Mouse (Mus musculus) Patski (cell line): ENCODE data around the gene Sh3d21. TPM values are rescaled to one million over a fixed set of nuclear protein-coding genes. Genes with fewer than 3 reads are reported as not detected.

Experiments used
- ATAC-seq: fragments of 100-300 bp; one replicate; pipeline ENCODE4 v1.8.0; 2021
- CTCF ChIA-PET: fragments of 350-600 bp; sonication (Branson Sonifier 250); formaldehyde crosslinking; loops from one replicate; lab custom pipeline; 2022; ENCODE audit warnings: inconsistent platforms; lab: Charles Lee
- POLR2A ChIA-PET: fragments of 350-600 bp; sonication (Branson Sonifier 250); formaldehyde crosslinking; loops from one replicate; lab custom pipeline; 2022; ENCODE audit warnings: antibody characterized with exemption, inconsistent platforms; lab: Charles Lee
- DNase-seq: peaks from one replicate; pipeline ENCODE4 v3.0.0-alpha.2; 2011; ENCODE audit warnings: low read depth, low spot score
- H3K27me3 ChIP-seq: fragments of 371-371 bp; one replicate; pipeline ENCODE4 v1.5.1; 2021
- CTCF ChIP-seq: fragments of 100-300 bp; IDR thresholded peaks from one replicate; pipeline ENCODE4 v1.5.1; 2021
- in situ Hi-C: fragments of 300-500 bp; cut with MboI; formaldehyde crosslinking; loops from 3 replicates; pipeline ENCODE4 v1.11.1; 2018; ENCODE audit warnings: low pct_unique_long_range_greater_than_20kb, mixed read lengths
- polyA plus RNA-seq: library from polyadenylated mRNA; unstranded; gene quantifications from one replicate; pipeline ENCODE4 v1.2.3, GENCODE M21; 2021

Sh3d21 gene
- polyA plus RNA-seq, 1 experiment from 2014 or later = 0.54 TPM

DNA sequence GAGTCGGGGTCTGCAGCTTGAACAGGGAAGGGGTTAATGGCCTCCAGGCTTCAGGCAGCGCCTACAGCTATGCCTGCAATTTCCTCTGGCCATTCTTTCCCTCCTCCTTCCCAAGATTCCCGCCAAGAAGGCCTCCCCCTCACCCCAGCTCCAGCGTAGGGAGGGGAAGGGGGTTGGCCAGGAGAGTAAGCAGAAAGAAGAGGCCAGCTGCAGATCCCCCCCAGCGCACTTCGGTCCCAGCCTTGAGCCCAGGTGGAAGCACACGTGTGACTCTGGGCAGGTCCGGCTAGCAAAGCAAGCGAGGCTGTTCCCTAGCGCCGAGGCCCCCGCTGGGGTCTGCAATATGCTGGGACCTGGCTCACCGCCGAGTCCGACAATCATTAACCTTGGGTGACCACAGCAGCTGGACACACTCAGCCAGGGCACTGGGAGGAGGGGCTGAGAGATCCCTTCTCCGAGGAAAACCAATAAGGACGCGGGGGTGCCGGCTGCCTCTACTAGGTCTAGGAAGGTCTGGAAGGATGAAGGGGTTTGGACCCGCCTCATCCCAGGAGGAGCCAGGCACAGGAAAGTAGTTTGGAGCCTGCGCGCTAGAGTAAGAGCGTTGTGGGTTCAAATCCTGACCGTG is 15.6 kb downstream of the Sh3d21 start, which contains the start of gene Eva1b:
TSS of gene Eva1b (plus strand) at position 212 of the 628 bp plus-strand sequence.
- in situ Hi-C loops = no loop called here
- ATAC-seq = peak; percentile 93
- POLR2A ChIA-PET = interaction anchor here (1.2 to 1.3 kb wide), 2 partner anchors 15 to 17 kb away, joined by 4 read pairs; no protein-coding TSS in a partner anchor
- H3K27me3 ChIP-seq = no peaks in the 10 kb centered on the region
- CTCF ChIA-PET = interaction anchor here (1.3 kb wide), 1 partner anchor 11 kb away, joined by 5 read pairs; no protein-coding TSS in a partner anchor
- peak; percentile 93 for DNase-seq
- no peak for TF ChIP-seq CTCF

DNA sequence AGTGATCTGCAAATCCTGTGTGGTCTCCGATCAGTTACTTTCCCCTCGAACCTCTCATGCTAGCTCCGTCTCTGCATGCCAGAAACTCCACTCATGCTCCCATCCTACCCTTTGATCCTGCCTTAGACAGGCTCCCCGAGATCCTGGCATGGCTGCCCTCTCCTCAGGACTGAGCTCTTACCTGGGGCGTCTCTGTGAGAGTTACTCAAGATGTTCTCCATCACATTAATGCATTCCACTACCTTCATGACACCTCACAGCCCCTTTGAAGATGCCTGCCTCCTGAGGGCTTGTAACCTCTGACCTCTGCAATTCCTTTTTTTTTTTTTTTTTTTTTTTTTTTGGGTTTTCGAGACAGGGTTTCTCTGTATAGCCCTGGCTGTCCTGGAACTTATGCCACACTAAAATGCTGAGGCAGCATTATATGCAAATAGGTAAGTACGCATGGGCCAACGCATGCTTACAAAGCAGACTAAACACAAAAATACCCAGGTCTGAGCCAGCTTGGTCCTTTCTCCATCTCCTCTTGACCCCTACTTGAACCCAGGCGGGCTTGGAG is 16.2 kb downstream of the Sh3d21 start:
- in situ Hi-C loops = no loop called here
- ATAC-seq (no peak), DNase-seq (no peak)
- TF ChIP-seq CTCF = no peak
- ChIA-PET CTCF (no interaction called here), POLR2A (interaction anchor here (1.2 to 1.3 kb wide), 2 partner anchors 15 to 17 kb away, joined by 4 read pairs; no protein-coding TSS in a partner anchor)
- no peaks in the 10 kb centered on the region for H3K27me3 ChIP-seq

DNA sequence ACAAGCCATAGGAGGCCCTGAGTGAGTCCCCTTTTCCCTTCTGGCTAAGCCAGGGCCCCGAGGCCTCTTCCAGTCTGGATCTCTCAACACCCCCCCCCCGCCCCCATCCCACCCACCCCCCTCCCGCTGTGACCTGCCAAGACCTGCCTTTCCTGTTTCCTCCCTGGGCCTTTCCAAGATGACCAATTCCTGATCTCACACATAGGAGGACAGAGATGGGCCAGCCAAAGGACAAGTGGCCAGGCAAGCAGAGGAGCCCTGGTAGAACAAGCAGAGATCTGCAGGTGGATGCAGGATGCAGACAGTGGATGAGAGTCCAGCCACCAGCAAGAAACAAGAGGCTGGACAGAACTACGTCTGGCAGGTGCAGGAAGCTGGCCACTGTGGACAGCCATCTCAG is 17.9 kb downstream of the Sh3d21 start:
- ATAC-seq (no peak), DNase-seq (no peak)
- POLR2A ChIA-PET = no interaction called here
- no peak for TF ChIP-seq CTCF
- in situ Hi-C loops = no loop called here
- H3K27me3 ChIP-seq = no peaks in the 10 kb centered on the region
- CTCF ChIA-PET = no interaction called here

DNA sequence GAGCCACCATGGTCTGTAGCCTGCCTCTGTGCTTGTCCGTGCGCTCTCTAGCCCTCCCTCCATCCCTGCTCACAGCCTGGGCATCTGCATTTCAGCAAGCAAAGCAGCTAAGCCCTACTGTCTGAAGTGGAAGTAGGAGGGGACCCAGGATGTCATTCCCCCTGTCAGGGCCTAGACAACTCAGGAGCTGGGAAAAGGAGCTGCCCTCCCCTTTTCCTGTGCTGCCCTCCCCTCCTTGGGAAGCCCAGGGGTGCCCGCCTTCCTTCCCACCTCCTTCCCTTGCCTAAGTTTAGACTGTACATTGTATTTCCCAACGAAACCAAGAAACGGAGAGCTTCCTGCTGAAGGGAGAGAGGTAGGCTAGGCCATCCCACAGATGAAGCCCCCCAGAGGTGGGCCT is 22.3 kb downstream of the Sh3d21 start:
- in situ Hi-C loops = no loop called here
- no peaks in the 10 kb centered on the region for H3K27me3 ChIP-seq
- TF ChIP-seq CTCF = no peak
- no peak for ATAC-seq
- POLR2A ChIA-PET = no interaction called here
- CTCF ChIA-PET = interaction anchor here (1.0 kb wide), 2 partner anchors 9 to 33 kb away, joined by 3 read pairs; no protein-coding TSS in a partner anchor
- no peak for DNase-seq

DNA sequence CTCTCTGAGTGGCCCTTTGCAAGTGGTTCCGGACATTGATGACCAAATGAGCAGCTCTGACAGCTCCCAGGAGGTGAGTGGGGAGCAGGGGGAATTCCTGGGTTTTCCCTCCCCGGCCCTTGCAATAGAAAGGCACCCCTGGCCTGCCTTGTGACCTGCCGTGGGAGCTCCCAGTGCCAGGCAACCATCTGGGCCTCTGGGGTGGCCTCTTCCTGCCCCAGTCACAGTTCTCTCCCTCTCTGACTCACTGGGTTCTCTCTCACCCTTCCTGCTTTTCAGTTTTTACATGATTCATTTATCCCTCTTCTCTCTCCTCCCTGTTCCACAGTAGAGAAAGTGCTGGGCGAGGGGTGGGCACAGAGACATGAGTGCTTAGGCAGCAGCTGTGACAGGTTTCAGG is 25.5 kb downstream of the Sh3d21 start:
- no peak for TF ChIP-seq CTCF
- ChIA-PET POLR2A (interaction anchor here (1.0 to 1.1 kb wide), 2 partner anchors 12 to 18 kb away, joined by 3 read pairs; no protein-coding TSS in a partner anchor), CTCF (interaction anchor here (1.5 kb wide), 1 partner anchor 52 kb away, joined by 3 read pairs; no protein-coding TSS in a partner anchor)
- DNase-seq (peak; percentile 27), ATAC-seq (peak; percentile 58)
- in situ Hi-C loops = no loop called here
- no peaks in the 10 kb centered on the region for H3K27me3 ChIP-seq

DNA sequence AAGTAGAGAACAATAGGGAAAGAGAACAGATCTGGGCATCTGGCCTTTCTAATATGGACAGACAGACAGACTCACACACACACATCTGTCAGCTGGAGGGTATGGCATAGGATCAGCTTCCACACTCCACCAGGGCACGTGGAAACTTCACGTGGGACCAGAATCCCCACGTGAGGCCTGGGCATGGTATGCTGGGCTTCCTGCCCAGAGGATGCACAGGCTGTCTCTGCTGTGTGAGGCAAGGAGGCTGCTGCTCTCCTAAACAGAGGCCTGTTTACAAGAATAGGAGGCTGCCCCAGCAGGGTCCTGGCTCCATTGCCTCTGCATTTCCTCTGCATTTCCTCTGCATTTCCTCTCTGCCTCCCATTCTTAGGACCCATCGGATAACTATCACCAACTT is 28.7 kb downstream of the Sh3d21 start:
- POLR2A ChIA-PET = no interaction called here
- DNase-seq (no peak), ATAC-seq (no peak)
- in situ Hi-C loops = no loop called here
- H3K27me3 ChIP-seq = no peaks in the 10 kb centered on the region
- no peak for TF ChIP-seq CTCF
- CTCF ChIA-PET = no interaction called here

DNA sequence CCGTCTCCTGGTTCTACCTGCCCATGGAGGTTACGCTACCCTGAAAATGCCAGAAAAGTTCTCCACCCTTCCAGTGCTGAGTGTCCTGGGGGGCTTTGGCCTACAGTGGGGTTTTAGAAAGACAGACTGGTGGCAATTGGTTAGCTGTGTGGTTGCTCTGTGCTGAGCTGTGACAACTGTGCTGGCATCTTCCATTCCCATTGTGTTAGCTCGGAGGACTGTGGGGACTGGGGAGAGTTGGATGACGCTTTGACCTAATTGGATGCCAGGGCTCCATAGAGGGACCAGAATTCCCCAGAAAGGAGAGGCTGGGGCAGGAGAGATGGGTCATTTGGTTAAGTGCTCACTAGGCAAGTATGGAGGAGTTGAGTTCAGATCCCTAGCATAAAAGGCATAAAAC is 29.1 kb downstream of the Sh3d21 start:
- ATAC-seq (no peak), DNase-seq (no peak)
- CTCF ChIA-PET = no interaction called here
- in situ Hi-C loops = no loop called here
- POLR2A ChIA-PET = no interaction called here
- TF ChIP-seq CTCF = no peak
- no peaks in the 10 kb centered on the region for H3K27me3 ChIP-seq

DNA sequence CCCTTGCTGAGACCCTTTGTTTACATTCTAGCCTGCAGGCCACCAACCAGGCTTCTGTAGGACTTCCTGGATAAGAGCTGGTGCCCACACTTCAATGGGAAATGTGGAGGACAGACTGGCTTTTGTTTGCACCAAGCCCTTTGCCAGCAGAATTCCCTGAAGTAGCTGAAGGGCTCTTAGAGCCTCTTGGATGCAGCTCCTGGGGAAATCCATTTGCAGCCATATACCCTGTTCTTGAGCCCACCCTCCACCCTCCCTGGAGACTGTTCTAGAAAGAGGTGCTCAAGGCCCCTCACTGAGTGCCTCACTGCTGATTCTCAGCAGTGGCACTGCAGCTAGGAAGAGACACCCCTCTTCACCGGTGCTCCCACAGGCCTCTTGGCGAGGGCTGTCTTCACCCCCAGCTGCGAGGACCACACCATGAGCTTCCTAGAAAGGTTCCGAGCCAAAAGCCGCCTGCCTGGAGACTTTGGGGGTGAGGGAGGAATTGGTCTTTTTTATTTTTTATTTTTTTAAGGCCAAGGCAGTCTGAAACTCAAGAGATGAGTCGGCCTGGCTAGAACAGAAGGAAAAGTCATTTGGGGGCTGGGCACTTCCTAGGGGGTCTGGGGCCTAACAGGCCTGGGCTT is 30.5 kb downstream of the Sh3d21 start:
- CTCF ChIA-PET = interaction anchor here (1.3 to 2.3 kb wide), 3 partner anchors 9 to 28 kb away, joined by 3 to 8 read pairs (median 3); no protein-coding TSS in a partner anchor
- no peak for TF ChIP-seq CTCF
- H3K27me3 ChIP-seq = no peaks in the 10 kb centered on the region
- ATAC-seq = no peak
- DNase-seq = no peak
- POLR2A ChIA-PET = interaction anchor here (0.5 to 2.5 kb wide), 4 partner anchors 14 to 1842 kb away, joined by 3 to 20 read pairs (median 4); partner anchors contain the start of genes Eva1b and Stk40
- in situ Hi-C loops = no loop called here

DNA sequence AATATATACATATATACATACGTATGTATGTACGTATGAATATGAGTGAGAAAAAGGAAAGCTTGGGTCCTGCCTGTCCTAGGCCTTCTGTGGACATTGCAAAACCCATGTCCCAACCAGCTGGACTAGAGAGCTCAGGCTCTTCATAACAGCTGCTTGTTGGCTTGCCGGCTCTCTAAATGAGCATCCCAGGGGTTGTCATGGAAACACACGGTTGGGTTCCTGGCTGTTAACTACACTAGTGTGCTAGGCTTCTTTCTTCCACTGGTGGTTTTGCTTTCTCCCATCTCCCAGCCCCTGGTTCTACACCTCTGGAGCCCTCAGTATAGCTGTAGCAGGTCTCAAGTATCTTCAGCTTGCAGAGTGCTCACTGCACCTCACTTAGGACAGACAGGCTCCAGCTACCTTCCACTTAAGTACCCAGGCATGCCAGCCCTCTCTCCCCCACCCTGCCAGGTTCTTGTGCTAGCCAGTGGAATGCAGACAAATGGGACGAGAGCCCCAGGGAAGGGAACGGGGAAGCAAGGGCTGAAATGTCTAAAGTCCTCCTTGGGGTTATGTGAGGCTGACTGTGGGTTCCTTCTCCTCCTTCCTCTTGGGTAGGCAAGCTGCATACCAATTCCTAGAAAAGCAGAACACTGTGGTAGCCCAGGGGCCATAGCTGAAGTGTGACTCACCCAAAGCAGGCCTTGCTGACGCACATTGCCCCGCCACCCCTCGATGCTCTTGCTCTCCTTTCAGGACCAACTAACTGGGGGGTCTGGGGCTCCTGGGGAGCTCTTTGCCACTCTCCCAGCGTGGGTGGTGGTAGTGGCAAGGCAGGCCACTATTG is 31.8 kb downstream of the Sh3d21 start:
- DNase-seq (peak; percentile 89), ATAC-seq (peak; percentile 90)
- ChIA-PET CTCF (interaction anchor here (0.8 to 2.3 kb wide), 11 partner anchors 10 to 182 kb away, joined by 3 to 8 read pairs (median 4); no protein-coding TSS in a partner anchor), POLR2A (interaction anchor here (0.8 to 2.5 kb wide), 8 partner anchors 12 to 72 kb away, joined by 3 to 20 read pairs (median 4); partner anchors contain the start of genes Eva1b and Stk40)
- H3K27me3 ChIP-seq = no peaks in the 10 kb centered on the region
- no peak for TF ChIP-seq CTCF
- in situ Hi-C loops = no loop called here

DNA sequence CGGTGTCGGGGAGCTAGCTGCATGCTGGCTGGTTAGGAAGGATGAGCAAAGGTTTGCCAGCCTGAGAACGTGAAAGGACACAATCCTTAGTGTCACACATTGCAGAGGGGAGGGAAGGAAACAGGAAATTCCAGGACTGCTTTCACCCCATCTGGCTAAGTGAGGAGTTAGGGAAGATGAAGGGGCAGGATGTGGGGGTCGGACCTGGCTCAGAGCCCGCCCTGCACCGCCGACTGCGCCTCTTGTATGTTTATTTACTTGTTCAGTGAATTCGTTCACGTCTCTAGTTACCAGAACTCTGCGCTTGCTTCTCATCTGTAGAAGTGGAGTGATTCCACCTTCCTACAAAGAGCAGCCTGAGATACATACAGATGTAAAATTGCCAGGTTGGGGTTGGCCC is 32.8 kb downstream of the Sh3d21 start:
- DNase-seq (no peak), ATAC-seq (no peak)
- in situ Hi-C loops = no loop called here
- ChIA-PET CTCF (interaction anchor here (0.8 to 2.3 kb wide), 8 partner anchors 9 to 183 kb away, joined by 3 to 8 read pairs (median 4); no protein-coding TSS in a partner anchor), POLR2A (interaction anchor here (0.8 to 2.5 kb wide), 6 partner anchors 17 to 73 kb away, joined by 3 to 20 read pairs (median 4); partner anchors contain the start of genes Eva1b and Stk40)
- TF ChIP-seq CTCF = no peak
- no peaks in the 10 kb centered on the region for H3K27me3 ChIP-seq
